Mouse (Mus musculus) limb, embryonic 11.5 days (tissue): Measurements from ENCODE around the gene Orai3. TPM values are rescaled to one million over a fixed set of nuclear protein-coding genes. Genes with fewer than 3 reads are reported as not detected.
"Not testable (repeated sequence)": the region's sequence is repeated elsewhere in the genome, so short reads cannot be mapped to it uniquely, and the experiment has no call there.

Experiments
- ATAC-seq: fragments of 200-750 bp; cut with Nextera tagmentation; 2 replicates; pipeline ENCODE4 v1.8.0; 2017; ENCODE audit warnings: low read depth; ENCODE audit not compliant: insufficient number of reproducible peaks, low FRiP score, low TSS enrichment
- DNase-seq: peaks from one replicate; pipeline ENCODE4 v3.0.0-alpha.2; 2015; ENCODE audit warnings: low spot score
- H3K27ac ChIP-seq: fragments of 300-500 bp; sonication (generic); replicated peaks from 2 replicates; pipeline ENCODE4 v1.5.1; 2014; ENCODE audit warnings: low read depth, mild to moderate bottlenecking, low read length
- H3K27me3 ChIP-seq: fragments of 300-500 bp; sonication (generic); 2 replicates; pipeline ENCODE4 v1.6.1; 2014; ENCODE audit warnings: mild to moderate bottlenecking, low read length, mixed read lengths; ENCODE audit not compliant: control insufficient read depth, insufficient read depth
- H3K36me3 ChIP-seq: fragments of 300-500 bp; sonication (generic); 2 replicates; pipeline ENCODE4 v1.6.1; 2014; ENCODE audit warnings: mild to moderate bottlenecking, low read length, moderate library complexity, mixed read lengths; ENCODE audit not compliant: control insufficient read depth, insufficient read depth
- H3K4me1 ChIP-seq: fragments of 300-500 bp; sonication (generic); 2 replicates; pipeline ENCODE4 v1.6.1; 2014; ENCODE audit warnings: low read length, mixed read lengths; ENCODE audit not compliant: control insufficient read depth, insufficient read depth
- H3K4me2 ChIP-seq: fragments of 300-500 bp; sonication (generic); 2 replicates; pipeline ENCODE4 v1.6.1; 2014; ENCODE audit warnings: low read depth, mild to moderate bottlenecking, moderate library complexity; ENCODE audit not compliant: severe bottlenecking
- H3K4me3 ChIP-seq: fragments of 300-500 bp; sonication (generic); 2 replicates; pipeline ENCODE4 v1.5.1; 2014; ENCODE audit warnings: low read depth, low read length
- H3K9ac ChIP-seq: fragments of 300-500 bp; sonication (generic); 2 replicates; pipeline ENCODE4 v1.6.1; 2014; ENCODE audit warnings: mild to moderate bottlenecking, low read length
- H3K9me3 ChIP-seq: fragments of 300-500 bp; sonication (generic); 2 replicates; pipeline ENCODE4 v1.6.1; 2016; ENCODE audit warnings: low read length; ENCODE audit not compliant: control insufficient read depth
- WGBS: fragments of 180-500 bp; shearing (Covaris S2); extraction: QIAGEN DNeasy Blood & Tissue Kit; methylation state at CpG from one replicate; pipeline ENCODE4 v1.1.7; 2014; 5-methylcytosine and 5-hydroxymethylcytosine counted together
- polyA plus RNA-seq: library from polyadenylated mRNA; unstranded; fragments of >200 nt; fragmentation: Nextera tagmentation; extraction: Ambion mirVana; gene quantifications from 2 replicates; pipeline ENCODE4 v1.2.1, GENCODE M21; 2014

Orai3 gene
- 11.7 and 12.3 TPM in 2 replicates for polyA plus RNA-seq

GRCm38 (mm10) chr7:127769651-127770038 is at the start of gene Orai3:
Orai3 (plus strand) TSS chr7:127769815.
- peak; percentile 85 for DNase-seq
- peaks cover 12% of the 10 kb centered on the region for H3K4me1 ChIP-seq
- H3K27me3 ChIP-seq = no peaks in the 10 kb centered on the region
- peak within 1 kb of the TSS; percentile 71 for H3K4me3 ChIP-seq
- H3K4me2 ChIP-seq = peak within 1 kb of the TSS; percentile 97
- peaks cover 11% of the 10 kb centered on the region for H3K36me3 ChIP-seq
- under 1% methylated on average over 24 of the region's 24 CpGs for WGBS
- peak within 1 kb of the TSS; percentile 89 for H3K27ac ChIP-seq
- no peaks in the 10 kb centered on the region for H3K9me3 ChIP-seq
- peak; percentile 61 for ATAC-seq
- H3K9ac ChIP-seq = peak within 1 kb of the TSS; percentile 84

GRCm38 (mm10) chr7:127725490-127725889 is 44.1 kb upstream of the Orai3 start:
- H3K4me3 ChIP-seq = no peak overlapping the region
- 60% methylated on average over 2 of the region's 2 CpGs for WGBS
- ATAC-seq (no peak), DNase-seq (no peak)
- no peak overlapping the region for H3K9ac ChIP-seq
- H3K27ac ChIP-seq = no peak overlapping the region
- H3K4me2 ChIP-seq = no peak overlapping the region
- no peaks in the 10 kb centered on the region for H3K27me3 ChIP-seq
- no peaks in the 10 kb centered on the region for H3K36me3 ChIP-seq
- H3K4me1 ChIP-seq = no peaks in the 10 kb centered on the region
- no peaks in the 10 kb centered on the region for H3K9me3 ChIP-seq

- H3K4me2 ChIP-seq = no peak overlapping the region
- ATAC-seq (no peak), DNase-seq (no peak)
- H3K27me3 ChIP-seq = no peaks in the 10 kb centered on the region
- no peaks in the 10 kb centered on the region for H3K4me1 ChIP-seq
- 54% methylated on average over 6 of the region's 6 CpGs for WGBS
- H3K9ac ChIP-seq = no peak overlapping the region
- H3K9me3 ChIP-seq = no peaks in the 10 kb centered on the region
- H3K36me3 ChIP-seq = no peaks in the 10 kb centered on the region
- H3K27ac ChIP-seq = no peak overlapping the region
- H3K4me3 ChIP-seq = no peak overlapping the region
Measured at GRCm38 (mm10) chr7:127725924-127726323, 43.7 kb upstream of the Orai3 start.

- H3K4me2 ChIP-seq = no peak overlapping the region
- ATAC-seq (no peak), DNase-seq (no peak)
- H3K36me3 ChIP-seq = no peaks in the 10 kb centered on the region
- H3K27ac ChIP-seq = no peak overlapping the region
- no peak overlapping the region for H3K4me3 ChIP-seq
- H3K27me3 ChIP-seq = no peaks in the 10 kb centered on the region
- H3K4me1 ChIP-seq = no peaks in the 10 kb centered on the region
- 83% methylated on average over 7 of the region's 7 CpGs for WGBS
- H3K9me3 ChIP-seq = no peaks in the 10 kb centered on the region
- H3K9ac ChIP-seq = no peak overlapping the region
Measured at GRCm38 (mm10) chr7:127727898-127728297, 41.7 kb upstream of the Orai3 start.

- Histone ChIP-seq H3K9ac (no peak overlapping the region), H3K4me2 (no peak overlapping the region), H3K4me3 (no peak overlapping the region), H3K27me3 (no peaks in the 10 kb centered on the region), H3K36me3 (no peaks in the 10 kb centered on the region), H3K27ac (no peak overlapping the region), H3K9me3 (no peaks in the 10 kb centered on the region), H3K4me1 (no peaks in the 10 kb centered on the region)
- ATAC-seq (no peak), DNase-seq (no peak)
- 69% methylated on average over 4 of the region's 4 CpGs for WGBS
Measured at GRCm38 (mm10) chr7:127730170-127730569, 39.4 kb upstream of the Orai3 start.

- H3K9ac ChIP-seq, H3K27me3 ChIP-seq, H3K4me1 ChIP-seq, ATAC-seq, H3K9me3 ChIP-seq, H3K4me2 ChIP-seq, H3K27ac ChIP-seq, DNase-seq, H3K4me3 ChIP-seq, H3K36me3 ChIP-seq: not testable (repeated sequence)
- no CpG with 5 or more reads among the region's 5 CpGs for WGBS
Measured at GRCm38 (mm10) chr7:127732066-127732465, 37.5 kb upstream of the Orai3 start, which contains the start of gene Ctf2. Ctf2 (minus strand) TSS chr7:127732166.

GRCm38 (mm10) chr7:127744366-127745045 is 25.1 kb upstream of the Orai3 start, which contains the start of gene Fbxl19:
Fbxl19 (plus strand) TSS chr7:127744543.
- Histone ChIP-seq H3K9ac (peak within 1 kb of the TSS; percentile 43), H3K27me3 (no peaks in the 10 kb centered on the region), H3K27ac (peak within 1 kb of the TSS; percentile 93), H3K9me3 (no peaks in the 10 kb centered on the region), H3K4me2 (peak within 1 kb of the TSS; percentile 80), H3K4me3 (peak within 1 kb of the TSS; percentile 87), H3K36me3 (peaks cover 12% of the 10 kb centered on the region), H3K4me1 (peaks cover 8% of the 10 kb centered on the region)
- no peak for ATAC-seq
- WGBS = 2% methylated on average over 26 of the region's 26 CpGs
- peak; percentile 85 for DNase-seq

- Histone ChIP-seq H3K27ac (peak overlapping the region; percentile 93), H3K36me3 (peaks cover 19% of the 10 kb centered on the region)
Measured at GRCm38 (mm10) chr7:127745251-127745651, 24.4 kb upstream of the Orai3 start.

More at GRCm38 (mm10) chr7:127745251-127745651, 24.4 kb upstream of the Orai3 start:
- H3K4me3 ChIP-seq = peak overlapping the region; percentile 87
- H3K4me1 ChIP-seq = peaks cover 8% of the 10 kb centered on the region
- H3K4me2 ChIP-seq = peak overlapping the region; percentile 80
- H3K9me3 ChIP-seq = no peaks in the 10 kb centered on the region
- peak; percentile 76 for ATAC-seq
- under 1% methylated on average over 19 of the region's 19 CpGs for WGBS
- H3K9ac ChIP-seq = peak overlapping the region; percentile 43
- DNase-seq = peak; percentile 91
- no peaks in the 10 kb centered on the region for H3K27me3 ChIP-seq
